Mouse (Mus musculus) embryonic facial prominence, embryonic 13.5 days (tissue): ENCODE measurements around the gene Pdcd7. TPM values are rescaled to one million over a fixed set of nuclear protein-coding genes. Genes with fewer than 3 reads are reported as not detected.
A peak's percentile ranks its signal among the peaks of the same experiment; 100 is the strongest.

Source experiments
- ATAC-seq: fragments of 200-750 bp; cut with Nextera tagmentation; 2 replicates; pipeline ENCODE4 v1.8.0; 2017; ENCODE audit warnings: low read depth; ENCODE audit not compliant: insufficient number of reproducible peaks, insufficient read depth, low FRiP score, low TSS enrichment
- H3K27ac ChIP-seq: fragments of 300-500 bp; sonication (generic); 2 replicates; pipeline ENCODE4 v1.5.1; 2015; ENCODE audit warnings: moderate library complexity, mild to moderate bottlenecking, inconsistent platforms
- H3K27me3 ChIP-seq: fragments of 300-500 bp; sonication (generic); 2 replicates; pipeline ENCODE4 v1.6.1; 2015; ENCODE audit warnings: mild to moderate bottlenecking, inconsistent platforms
- H3K36me3 ChIP-seq: fragments of 300-500 bp; sonication (generic); 2 replicates; pipeline ENCODE4 v1.6.1; 2015; ENCODE audit warnings: mild to moderate bottlenecking, inconsistent platforms
- H3K4me1 ChIP-seq: fragments of 300-500 bp; sonication (generic); 2 replicates; pipeline ENCODE4 v1.6.1; 2015; ENCODE audit warnings: inconsistent platforms
- H3K4me2 ChIP-seq: fragments of 300-500 bp; sonication (generic); 2 replicates; pipeline ENCODE4 v1.6.1; 2015; ENCODE audit warnings: moderate library complexity, mild to moderate bottlenecking, inconsistent platforms
- H3K4me3 ChIP-seq: fragments of 300-500 bp; sonication (generic); 2 replicates; pipeline ENCODE4 v1.5.1; 2015; ENCODE audit warnings: mild to moderate bottlenecking, inconsistent platforms
- H3K9ac ChIP-seq: fragments of 300-500 bp; sonication (generic); 2 replicates; pipeline ENCODE4 v1.6.1; 2015; ENCODE audit warnings: mild to moderate bottlenecking, inconsistent platforms
- H3K9me3 ChIP-seq: fragments of 300-500 bp; sonication (generic); 2 replicates; pipeline ENCODE4 v1.6.1; 2016; ENCODE audit warnings: inconsistent platforms
- WGBS: fragments of 180-500 bp; shearing (Covaris S2); methylation state at CpG from one replicate; pipeline ENCODE4 v1.1.7; 2015; ENCODE audit warnings: mixed read lengths; 5-methylcytosine and 5-hydroxymethylcytosine counted together
- polyA plus RNA-seq: library from polyadenylated mRNA; unstranded; fragments of >200 nt; fragmentation: Nextera tagmentation; extraction: Ambion mirVana; gene quantifications from 2 replicates; pipeline ENCODE4 v1.2.1, GENCODE M21; 2015

The Pdcd7 gene
- polyA plus RNA-seq, 1 experiment from 2014 or later, result 10.4 TPM

DNA sequence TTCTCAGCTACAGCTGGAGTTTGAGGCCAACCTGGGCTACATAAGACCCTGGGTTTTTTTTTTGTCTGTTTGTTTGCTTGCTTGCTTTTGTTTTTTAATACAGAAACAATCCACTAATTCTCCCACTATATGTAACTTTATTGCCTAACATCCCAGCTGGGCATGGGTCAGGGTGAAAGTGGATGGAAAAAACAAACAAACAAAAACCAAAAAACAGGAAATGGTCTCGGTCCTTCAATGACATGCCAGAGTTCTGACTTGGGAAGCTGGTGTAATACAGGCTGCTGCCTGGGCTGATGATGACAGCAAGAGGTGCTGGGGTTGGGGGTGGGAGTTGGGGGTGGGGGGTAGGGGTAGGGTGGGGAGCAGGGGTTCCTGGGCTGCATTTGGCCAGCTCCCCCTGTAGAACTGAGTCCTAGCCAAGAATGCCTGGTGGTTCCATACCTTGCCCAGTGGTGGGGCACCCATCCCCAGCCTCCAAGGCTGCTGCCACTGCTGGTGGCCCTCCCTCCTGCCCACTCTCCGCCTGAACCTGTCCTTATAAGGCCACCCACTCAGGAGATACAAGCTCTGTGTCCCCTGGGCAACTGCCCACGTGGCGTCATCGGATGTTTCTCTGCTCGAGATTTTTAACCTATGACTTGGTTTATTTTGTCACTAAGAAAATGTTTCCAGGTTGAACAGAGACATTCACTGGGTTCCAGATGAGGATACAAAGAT lies 36.3 kb downstream of the Pdcd7 start:
- ATAC-seq, result no peak
- no peak overlapping the region for H3K9ac ChIP-seq
- peaks cover 5% of the 10 kb centered on the region for H3K4me1 ChIP-seq
- no peak overlapping the region for H3K27ac ChIP-seq
- 66% methylated on average over 6 of the region's 6 CpGs for whole genome bisulfite sequencing
- H3K4me3 ChIP-seq, result no peak overlapping the region
- H3K27me3 ChIP-seq, result no peaks in the 10 kb centered on the region
- no peak overlapping the region for H3K4me2 ChIP-seq
- 0 out of 2 replicates have a peak, but pooled peaks cover 6% of the 10 kb centered on the region for H3K36me3 ChIP-seq
- no peaks in the 10 kb centered on the region for H3K9me3 ChIP-seq

GRCm38 (mm10) chr9:65382751-65383097 lies 36.8 kb downstream of the Pdcd7 start:
- Histone ChIP-seq H3K9me3 (no peaks in the 10 kb centered on the region), H3K4me3 (no peak overlapping the region), H3K4me2 (no peak overlapping the region), H3K4me1 (peaks cover 5% of the 10 kb centered on the region), H3K27ac (no peak overlapping the region), H3K36me3 (0 out of 2 replicates have a peak, but pooled peaks cover 1% of the 10 kb centered on the region), H3K27me3 (no peaks in the 10 kb centered on the region), H3K9ac (no peak overlapping the region)
- WGBS, result 39% methylated on average over 3 of the region's 3 CpGs
- ATAC-seq, result no peak

GRCm38 (mm10) chr9:65384276-65384675 lies 38.4 kb downstream of the Pdcd7 start:
- H3K9ac ChIP-seq, result no peak overlapping the region
- peaks cover 5% of the 10 kb centered on the region for H3K4me1 ChIP-seq
- WGBS, result 60% methylated on average over 3 of the region's 3 CpGs
- H3K4me2 ChIP-seq, result no peak overlapping the region
- no peaks in the 10 kb centered on the region for H3K9me3 ChIP-seq
- no peak overlapping the region for H3K27ac ChIP-seq
- H3K4me3 ChIP-seq, result no peak overlapping the region
- ATAC-seq, result no peak
- H3K36me3 ChIP-seq, result no peaks in the 10 kb centered on the region
- peaks cover 7% of the 10 kb centered on the region for H3K27me3 ChIP-seq

DNA sequence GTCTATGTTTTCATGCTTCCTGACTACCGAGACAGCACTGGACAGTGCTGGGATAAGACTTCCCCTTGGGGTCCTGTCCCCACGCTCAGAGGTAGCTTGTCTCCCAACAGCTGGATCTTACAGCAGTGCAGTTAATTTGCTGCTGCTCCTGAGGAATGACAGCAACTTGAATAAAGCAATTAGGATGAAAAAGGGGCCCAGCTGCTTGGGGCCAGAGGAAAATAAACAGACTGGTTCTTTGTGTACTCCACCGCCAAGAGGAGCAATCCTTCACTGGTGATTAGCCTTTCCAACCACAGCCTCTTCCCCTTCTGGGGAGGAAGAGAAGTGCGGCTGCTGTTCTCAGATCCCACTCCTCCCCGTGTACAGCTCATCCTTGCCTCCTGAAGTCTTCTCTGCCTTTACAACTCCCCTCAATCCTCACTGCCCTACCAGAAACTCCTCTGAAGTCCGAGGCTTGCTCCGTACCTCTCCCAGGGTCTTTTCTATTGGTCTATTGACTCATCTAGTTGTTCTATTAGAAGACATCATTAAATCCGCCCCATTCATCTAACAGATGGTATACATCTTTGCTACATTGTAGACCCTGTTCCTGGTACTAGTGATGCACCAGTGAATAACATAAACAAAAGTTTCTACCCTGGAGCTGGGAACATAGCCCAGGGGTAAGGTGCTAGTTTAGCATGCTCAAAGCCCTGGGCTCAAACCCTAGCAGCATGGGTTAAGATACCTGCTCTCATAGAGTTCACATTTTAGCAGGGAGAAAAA lies 40.7 kb downstream of the Pdcd7 start:
- H3K36me3 ChIP-seq, result no peaks in the 10 kb centered on the region
- no peaks in the 10 kb centered on the region; the same call in 1 of the 2 replicates for H3K9me3 ChIP-seq
- no peak for ATAC-seq
- WGBS, result 28% methylated on average over 8 of the region's 8 CpGs
- H3K27me3 ChIP-seq, result peaks cover 30% of the 10 kb centered on the region
- H3K4me3 ChIP-seq, result no peak overlapping the region
- H3K4me2 ChIP-seq, result no peak overlapping the region
- H3K27ac ChIP-seq, result no peak overlapping the region
- H3K9ac ChIP-seq, result no peak overlapping the region
- H3K4me1 ChIP-seq, result peaks cover 14% of the 10 kb centered on the region

DNA sequence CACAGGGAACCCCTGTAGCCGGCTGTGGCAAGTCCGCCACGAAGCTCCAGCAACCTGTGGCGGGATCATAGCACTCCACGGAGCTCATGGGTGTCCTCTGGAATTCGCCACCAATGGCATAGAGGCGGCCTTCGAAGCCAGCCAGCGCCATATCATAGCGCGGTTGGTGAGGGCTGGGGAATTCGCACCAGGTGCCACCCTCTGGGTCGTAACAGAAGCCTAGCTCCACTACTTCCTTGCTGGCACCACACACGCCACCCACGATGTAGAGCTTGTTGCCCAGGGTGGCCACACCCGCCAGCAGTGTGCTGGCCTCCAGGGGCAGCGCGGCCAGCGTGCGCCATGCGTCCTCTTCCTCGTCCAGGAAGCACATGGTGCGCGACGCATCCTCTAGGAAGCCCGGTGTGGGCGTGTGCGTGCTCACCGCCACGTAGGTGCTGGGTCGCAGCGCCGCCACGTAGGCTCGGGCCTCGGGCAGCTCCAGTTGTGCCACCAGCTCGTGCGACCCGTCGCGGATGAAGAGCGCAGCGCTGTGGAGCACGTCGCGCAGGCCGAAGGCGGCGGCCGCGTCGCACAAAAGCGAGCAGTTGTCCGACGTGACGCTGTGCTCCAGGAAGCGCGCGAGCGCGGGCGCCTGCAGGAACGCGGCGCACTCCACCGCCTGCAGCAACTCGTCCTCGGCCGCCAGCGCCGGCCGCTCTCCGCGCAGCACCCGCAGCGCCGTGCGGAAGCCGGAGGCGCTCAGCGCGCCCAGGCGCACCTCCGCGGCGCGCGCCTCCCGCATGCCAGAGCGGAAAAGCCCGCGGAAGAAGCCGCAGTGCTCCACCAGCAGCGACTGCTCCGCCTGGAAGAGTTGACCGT lies 45.1 kb downstream of the Pdcd7 start:
- H3K4me1 ChIP-seq, result peaks cover 14% of the 10 kb centered on the region
- WGBS, result 15% methylated on average over 96 of the region's 96 CpGs
- H3K27ac ChIP-seq, result no peak overlapping the region
- peaks cover 52% of the 10 kb centered on the region for H3K27me3 ChIP-seq
- no peak for ATAC-seq
- H3K9me3 ChIP-seq, result no peaks in the 10 kb centered on the region; the same call in 1 of the 2 replicates
- peak overlapping the region; percentile 69 for H3K9ac ChIP-seq
- peak overlapping the region; percentile 72 for H3K4me2 ChIP-seq
- H3K36me3 ChIP-seq, result no peaks in the 10 kb centered on the region
- peak overlapping the region; percentile 51 for H3K4me3 ChIP-seq

DNA sequence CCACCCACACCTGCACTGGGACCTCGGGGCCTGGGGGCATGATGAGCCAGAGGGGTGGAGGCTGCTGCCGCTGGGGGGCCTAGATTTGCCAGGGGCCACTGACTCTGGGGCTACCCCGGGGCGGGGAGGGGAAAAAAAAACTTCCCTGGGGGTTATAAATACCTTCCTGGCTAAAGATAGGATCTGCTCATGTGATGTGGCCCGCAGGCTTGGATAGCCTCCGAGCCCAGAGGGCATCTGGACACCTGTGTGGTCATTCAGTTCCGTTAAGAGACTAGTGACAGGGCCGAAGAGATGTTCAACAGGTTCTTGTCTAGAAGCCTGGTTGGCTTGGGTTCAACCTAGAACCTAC lies 45.7 kb downstream of the Pdcd7 start, which contains the start of gene Kbtbd13:
TSS of gene Kbtbd13 (minus strand) at position 40 of the 352 bp plus-strand sequence.
- ATAC-seq, result no peak
- peaks cover 52% of the 10 kb centered on the region for H3K27me3 ChIP-seq

DNA sequence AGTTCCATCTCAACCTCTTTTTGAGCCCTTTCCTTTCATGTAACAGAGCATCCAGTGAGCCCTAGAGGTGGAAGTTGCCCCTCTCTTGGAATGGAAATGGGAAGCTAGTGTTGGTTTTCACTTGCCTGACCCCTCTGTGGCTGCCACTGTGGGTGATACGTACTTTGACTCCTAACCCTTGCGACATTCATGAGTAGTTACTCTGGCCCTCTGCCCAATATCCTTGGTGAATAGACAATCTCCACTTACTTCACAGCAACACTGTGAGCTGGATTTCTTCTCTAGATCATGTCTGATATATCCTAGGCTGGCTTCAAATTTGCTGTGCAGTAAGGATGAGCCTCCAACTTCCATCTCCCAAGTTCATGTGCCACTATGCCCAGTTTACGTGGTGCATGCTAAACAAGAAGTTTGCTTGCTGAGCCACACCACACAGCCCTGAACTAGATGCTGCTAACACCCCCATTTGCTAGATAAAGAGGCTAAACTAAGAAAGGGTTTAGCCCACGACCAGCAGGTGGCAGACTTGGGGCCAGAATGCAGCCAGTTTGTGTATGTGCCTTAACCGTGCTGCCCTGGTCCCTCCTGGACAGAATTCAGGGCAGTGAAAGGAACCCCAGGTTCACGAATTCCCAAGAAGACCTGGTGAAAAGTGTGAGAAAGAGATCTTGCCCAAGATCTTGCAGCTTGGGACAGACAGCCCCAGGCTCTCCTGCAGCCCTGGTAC lies 46.9 kb downstream of the Pdcd7 start:
- WGBS, result 27% methylated on average over 6 of the region's 6 CpGs
- Histone ChIP-seq H3K4me2 (no peak overlapping the region), H3K9ac (no peak overlapping the region), H3K4me1 (peaks cover 10% of the 10 kb centered on the region; the same call in 1 of the 2 replicates), H3K27ac (no peak overlapping the region), H3K4me3 (no peak overlapping the region), H3K36me3 (no peaks in the 10 kb centered on the region), H3K27me3 (peaks cover 56% of the 10 kb centered on the region), H3K9me3 (no peaks in the 10 kb centered on the region; the same call in 1 of the 2 replicates)
- ATAC-seq, result no peak

More for the DNA sequence above, 45.7 kb downstream of the Pdcd7 start, which contains the start of gene Kbtbd13:
- H3K36me3 ChIP-seq, result no peaks in the 10 kb centered on the region
- H3K9me3 ChIP-seq, result no peaks in the 10 kb centered on the region; the same call in 1 of the 2 replicates
- H3K4me3 ChIP-seq, result peak within 1 kb of the TSS; percentile 51
- H3K4me1 ChIP-seq, result peaks cover 10% of the 10 kb centered on the region
- H3K27ac ChIP-seq, result no peak within 1 kb of the TSS
- H3K9ac ChIP-seq, result peak within 1 kb of the TSS; percentile 69
- 42% methylated on average over 8 of the region's 8 CpGs for WGBS
- peak within 1 kb of the TSS; percentile 72 for H3K4me2 ChIP-seq

- whole genome bisulfite sequencing, result 42% methylated on average over 2 of the region's 2 CpGs
- Histone ChIP-seq H3K27ac (no peak overlapping the region), H3K9ac (no peak overlapping the region), H3K36me3 (no peaks in the 10 kb centered on the region), H3K9me3 (no peaks in the 10 kb centered on the region; the same call in 1 of the 2 replicates), H3K4me3 (no peak overlapping the region), H3K4me1 (peaks cover 18% of the 10 kb centered on the region), H3K4me2 (no peak overlapping the region), H3K27me3 (peaks cover 57% of the 10 kb centered on the region)
- no peak for ATAC-seq
These were observed 47.7 kb downstream of the Pdcd7 start for GRCm38 (mm10) chr9:65393606-65394005.

DNA sequence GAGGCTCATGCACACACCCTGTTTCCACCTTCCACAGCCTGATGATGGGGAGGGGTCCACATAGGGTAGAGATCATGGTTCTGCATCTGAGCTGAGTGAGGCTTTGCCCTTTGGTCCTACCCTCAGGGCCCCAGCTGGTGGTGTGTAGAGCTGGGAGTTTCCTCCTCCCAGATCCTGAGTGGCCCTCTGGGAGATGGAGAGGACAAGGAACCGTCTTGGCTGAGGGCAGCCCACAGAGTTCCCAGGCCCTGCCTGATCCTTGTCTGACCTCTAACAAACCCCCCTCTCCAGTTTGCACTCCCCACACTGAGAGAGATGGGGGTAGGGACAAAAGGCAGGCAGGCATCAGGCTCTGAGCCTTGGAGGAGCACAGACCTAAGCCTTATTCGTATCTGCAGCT lies 48.5 kb downstream of the Pdcd7 start:
- no peaks in the 10 kb centered on the region for H3K36me3 ChIP-seq
- H3K4me3 ChIP-seq, result no peak overlapping the region
- H3K9ac ChIP-seq, result no peak overlapping the region
- H3K27ac ChIP-seq, result no peak overlapping the region
- ATAC-seq, result no peak
- no peak overlapping the region for H3K4me2 ChIP-seq
- 55% methylated on average over 2 of the region's 2 CpGs for WGBS
- H3K4me1 ChIP-seq, result peaks cover 20% of the 10 kb centered on the region
- H3K9me3 ChIP-seq, result no peaks in the 10 kb centered on the region; the same call in 1 of the 2 replicates
- H3K27me3 ChIP-seq, result peaks cover 50% of the 10 kb centered on the region

GRCm38 (mm10) chr9:65398279-65398678 lies 52.4 kb downstream of the Pdcd7 start, which contains the start of gene Rasl12:
Rasl12 (plus strand) TSS chr9:65398506.
- Histone ChIP-seq H3K27ac (no peak within 1 kb of the TSS), H3K9me3 (no peaks in the 10 kb centered on the region), H3K36me3 (no peaks in the 10 kb centered on the region), H3K4me2 (peak within 1 kb of the TSS; percentile 75), H3K4me1 (peaks cover 10% of the 10 kb centered on the region), H3K4me3 (peak within 1 kb of the TSS; percentile 58), H3K9ac (peak within 1 kb of the TSS; percentile 74), H3K27me3 (peaks cover 12% of the 10 kb centered on the region; the same call in 1 of the 2 replicates)
- 0 out of 2 replicates have a peak, but pooled peaks have one; percentile 57 for ATAC-seq
- under 1% methylated on average over 24 of the region's 24 CpGs for WGBS
